Mouse (Mus musculus) MEL (cell line): ENCODE measurements around the gene Cemip. TPM values are rescaled to one million over a fixed set of nuclear protein-coding genes. Genes with fewer than 3 reads are reported as not detected.

ENCODE experiments used
- DNase-seq: peaks from one replicate; pipeline ENCODE4 v3.0.0; 2011; ENCODE audit warnings: low read depth, low spot score
- H3K27ac ChIP-seq: 2 replicates; pipeline ENCODE4 v1.5.1; 2012; ENCODE audit warnings: low read depth, mild to moderate bottlenecking, control low read depth, low read length, moderate library complexity; ENCODE audit not compliant: control insufficient read depth
- H3K27me3 ChIP-seq, 2 experiments: fragments of 150-350 bp in 1 of 2; sonication (generic) in 1 of 2; 2 replicates each; pipeline ENCODE4 v1.6.1; 2012; ENCODE audit warnings: low read length in 2 of 2, mild to moderate bottlenecking in 2 of 2, improper control_type of control experiment in 1 of 2, moderate library complexity in 1 of 2; ENCODE audit not compliant: insufficient read depth in 2 of 2, control insufficient read depth in 1 of 2
- H3K36me3 ChIP-seq, 2 experiments: 2 replicates each; pipeline ENCODE4 v1.6.1; 2012 to 2014; ENCODE audit warnings: low read length in 2 of 2, improper control_type of control experiment in 1 of 2, inconsistent platforms in 1 of 2, mild to moderate bottlenecking in 1 of 2; ENCODE audit not compliant: insufficient read depth in 2 of 2, control insufficient read depth in 1 of 2
- H3K4me1 ChIP-seq, 2 experiments: fragments of 150-350 bp in 1 of 2; sonication (generic) in 1 of 2; 2 replicates each; pipeline ENCODE4 v1.6.1; 2012; ENCODE audit warnings: low read length in 2 of 2, improper control_type of control experiment in 1 of 2, mild to moderate bottlenecking in 1 of 2; ENCODE audit not compliant: insufficient read depth in 2 of 2, control insufficient read depth in 1 of 2
- H3K4me3 ChIP-seq, 2 experiments: fragments of 150-350 bp in 1 of 2; sonication (generic) in 1 of 2; 2 replicates each; pipeline ENCODE4 v1.5.1; 2012; ENCODE audit warnings: low read depth in 2 of 2, low read length in 2 of 2, mild to moderate bottlenecking in 2 of 2, moderate library complexity in 2 of 2, control low read depth in 1 of 2, improper control_type of control experiment in 1 of 2; ENCODE audit not compliant: control insufficient read depth in 1 of 2, insufficient read depth in 1 of 2
- H3K79me2 ChIP-seq: 2 replicates; pipeline ENCODE4 v1.6.1; 2012; ENCODE audit warnings: mild to moderate bottlenecking, low read length, moderate library complexity; ENCODE audit not compliant: control insufficient read depth, poor library complexity, insufficient read depth
- H3K9ac ChIP-seq: 2 replicates; pipeline ENCODE4 v1.6.1; 2012; ENCODE audit warnings: low read depth, mild to moderate bottlenecking, control low read depth, low read length, moderate library complexity; ENCODE audit not compliant: control insufficient read depth, poor library complexity, severe bottlenecking
- H3K9me3 ChIP-seq: fragments of 150-350 bp; sonication (generic); replicated peaks from 2 replicates; pipeline ENCODE4 v1.6.1; 2012; ENCODE audit warnings: mild to moderate bottlenecking, low read length, improper control_type of control experiment, moderate library complexity; ENCODE audit not compliant: insufficient read depth
- JUND ChIP-seq: IDR thresholded peaks from 2 replicates; pipeline ENCODE4 v1.6.1; 2011; ENCODE audit warnings: low read depth, mild to moderate bottlenecking, improper control_type of control experiment, low read length
- MAFK ChIP-seq: IDR thresholded peaks from 2 replicates; pipeline ENCODE4 v1.6.1; 2011; ENCODE audit warnings: low read depth, mild to moderate bottlenecking, low read length, improper control_type of control experiment, borderline replicate concordance
- MAX ChIP-seq: IDR thresholded peaks from 2 replicates; pipeline ENCODE4 v1.6.1; 2011; ENCODE audit warnings: low read length, improper control_type of control experiment
- MEF2A ChIP-seq: IDR thresholded peaks from 2 replicates; pipeline ENCODE4 v1.6.1; 2014; ENCODE audit warnings: low read depth, mild to moderate bottlenecking, inconsistent platforms, low read length, improper control_type of control experiment; ENCODE audit not compliant: poor library complexity, insufficient replicate concordance, severe bottlenecking; ENCODE audit errors: extremely low read depth
- MYC ChIP-seq: IDR thresholded peaks from 2 replicates; pipeline ENCODE4 v1.6.1; 2011; ENCODE audit warnings: low read depth, mild to moderate bottlenecking, low read length, improper control_type of control experiment, moderate library complexity
- SIN3A ChIP-seq: IDR thresholded peaks from 2 replicates; pipeline ENCODE4 v1.6.1; 2012; ENCODE audit warnings: low read length, improper control_type of control experiment, inconsistent platforms
- SMC3 ChIP-seq: IDR thresholded peaks from 2 replicates; pipeline ENCODE4 v1.6.1; 2011; ENCODE audit warnings: low read depth, low read length, improper control_type of control experiment
- TAL1 ChIP-seq: IDR thresholded peaks from 2 replicates; pipeline ENCODE4 v1.6.1; 2012; ENCODE audit warnings: mild to moderate bottlenecking, inconsistent platforms, low read length, moderate library complexity, mixed read lengths
- TBP ChIP-seq: IDR thresholded peaks from 2 replicates; pipeline ENCODE4 v1.8.0; 2011; ENCODE audit warnings: low read depth, low read length, improper control_type of control experiment
- TCF12 ChIP-seq: IDR thresholded peaks from 2 replicates; pipeline ENCODE4 v1.6.1; 2014; ENCODE audit warnings: low read depth, mild to moderate bottlenecking, inconsistent platforms, low read length, improper control_type of control experiment, moderate library complexity
- USF1 ChIP-seq: IDR thresholded peaks from 2 replicates; pipeline ENCODE4 v1.6.1; 2014; ENCODE audit warnings: low read depth, mild to moderate bottlenecking, inconsistent platforms, low read length, improper control_type of control experiment, moderate library complexity
- USF2 ChIP-seq, 2 experiments: IDR thresholded peaks; 2 replicates each; pipeline ENCODE4 v1.6.1; 2011 to 2012; ENCODE audit warnings: improper control_type of control experiment in 2 of 2, low read length in 2 of 2, borderline replicate concordance in 1 of 2, inconsistent platforms in 1 of 2, low read depth in 1 of 2, mild to moderate bottlenecking in 1 of 2; ENCODE audit not compliant: insufficient read depth in 1 of 2
- ZKSCAN1 ChIP-seq: IDR thresholded peaks from 2 replicates; pipeline ENCODE4 v1.6.1; 2012; ENCODE audit warnings: low read depth, mild to moderate bottlenecking, inconsistent platforms, low read length, improper control_type of control experiment, moderate library complexity
- polyA plus RNA-seq, 2 experiments: library from polyadenylated mRNA; stranded (reverse) in 1 of 2; unstranded in 1 of 2; fragments of >175 nt in 1 of 2; fragments of >200 nt in 1 of 2; gene quantifications; 2 replicates each; pipeline versions ENCODE4 v1.2.1 to v1.2.4; 2012; ENCODE audit warnings: low replicate concordance in 2 of 2, low read depth in 1 of 2; ENCODE audit not compliant: insufficient read length in 2 of 2, insufficient read depth in 1 of 2, missing spikeins in 1 of 2
- total RNA-seq: library from RNA; depleted of rRNA; stranded (reverse); fragments of 300-350 nt; gene quantifications from 2 replicates; pipeline ENCODE4 v1.2.3, GENCODE M21; 2012

Gene Cemip
- total and polyA plus RNA-seq, 3 experiments: not detected

DNA sequence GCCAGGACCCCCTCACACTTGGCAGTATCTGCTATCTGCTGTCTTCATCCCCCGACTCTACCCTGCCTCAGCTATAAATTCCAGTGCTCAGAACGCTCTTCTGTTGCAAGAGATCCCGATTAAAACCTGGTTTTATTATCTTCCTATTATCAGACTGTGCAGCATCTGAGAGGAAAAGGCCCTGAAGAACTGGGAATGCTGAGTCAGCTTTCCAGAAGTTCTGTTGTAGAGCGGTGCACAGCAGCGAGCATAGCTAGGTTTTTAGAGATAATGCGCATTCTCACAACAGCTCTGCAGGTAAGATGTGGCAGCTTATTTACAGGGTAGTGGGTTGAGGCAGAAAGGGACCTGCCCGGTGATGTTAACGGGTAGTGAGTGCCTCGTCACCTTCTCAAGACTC, 172.3 kb downstream of the Cemip start:
- Histone ChIP-seq H3K9me3 (no peaks in the 10 kb centered on the region), H3K9ac (no peak overlapping the region), H3K4me3 (no peak overlapping the region), H3K27me3 (peaks cover 0 to 2% of the 10 kb centered on the region in 2 experiments; a peak in 2 of 4 replicates), H3K27ac (no peak overlapping the region), H3K36me3 (no peaks in the 10 kb centered on the region), H3K4me1 (no peaks in the 10 kb centered on the region), H3K79me2 (no peaks in the 10 kb centered on the region)
- TF ChIP-seq USF1: no peak
- TF ChIP-seq SMC3: no peak
- no peak for TF ChIP-seq ZKSCAN1
- TF ChIP-seq MAFK: 0 out of 2 replicates have a peak, but pooled peaks have one; percentile 48
- TF ChIP-seq SIN3A: no peak
- no peak for DNase-seq

DNA sequence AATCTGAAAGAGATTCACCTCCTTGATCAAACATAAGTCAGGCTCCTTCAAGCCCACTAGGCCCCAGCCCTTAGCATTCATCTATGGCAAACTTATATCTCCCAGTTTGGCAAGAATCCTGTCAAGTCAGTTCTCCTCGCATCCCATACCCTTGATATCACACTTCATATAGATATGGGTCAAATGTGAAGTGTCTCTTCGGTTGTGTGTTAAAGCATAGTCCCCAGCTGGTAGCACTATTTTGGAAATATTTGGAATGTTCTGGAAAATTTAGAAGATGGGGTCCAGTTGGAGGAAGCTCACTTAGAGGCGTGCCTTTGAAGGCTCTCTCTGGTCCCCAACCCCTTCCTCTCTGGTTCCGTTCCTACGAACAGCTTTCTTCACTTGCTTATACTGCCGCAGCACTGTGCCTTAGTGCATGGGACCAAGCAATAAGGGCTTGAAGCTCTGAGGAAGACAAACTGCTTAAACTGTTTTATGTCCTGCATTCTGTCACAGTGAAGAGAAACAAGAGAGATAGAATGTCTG, 172.8 kb downstream of the Cemip start:
- no peak overlapping the region for H3K9ac ChIP-seq
- H3K4me1 ChIP-seq: no peaks in the 10 kb centered on the region
- TF ChIP-seq JUND: no peak
- no peak for TF ChIP-seq TCF12
- no peak for DNase-seq
- no peaks in the 10 kb centered on the region for H3K79me2 ChIP-seq
- H3K36me3 ChIP-seq: no peaks in the 10 kb centered on the region
- peaks cover 0 to 2% of the 10 kb centered on the region in 2 experiments; a peak in 2 of 4 replicates for H3K27me3 ChIP-seq
- H3K9me3 ChIP-seq: no peaks in the 10 kb centered on the region
- H3K27ac ChIP-seq: no peak overlapping the region
- no peak overlapping the region for H3K4me3 ChIP-seq

DNA sequence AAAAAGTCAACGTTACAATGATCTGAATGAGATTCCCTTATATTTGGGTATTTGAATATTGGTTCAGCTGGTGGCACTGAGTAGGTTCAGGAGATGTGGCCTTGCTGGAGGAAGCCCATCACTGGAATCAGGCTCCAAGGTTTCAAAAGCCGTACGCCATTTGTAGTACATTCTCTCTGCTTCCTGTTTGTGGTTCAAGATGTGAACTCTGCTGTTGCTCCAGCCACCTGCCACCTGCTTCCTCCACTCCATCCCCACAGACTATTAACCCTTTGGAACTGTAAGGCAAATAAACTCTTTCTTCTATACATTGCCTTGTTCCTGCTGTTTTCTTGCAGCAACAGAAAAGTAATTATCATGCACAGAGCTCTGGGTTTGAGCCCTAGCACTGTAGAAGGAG, 174.4 kb downstream of the Cemip start:
- H3K4me1 ChIP-seq: no peaks in the 10 kb centered on the region
- no peaks in the 10 kb centered on the region for H3K36me3 ChIP-seq
- H3K27ac ChIP-seq: no peak overlapping the region
- peaks cover 0 to 2% of the 10 kb centered on the region in 2 experiments; a peak in 2 of 4 replicates for H3K27me3 ChIP-seq
- no peaks in the 10 kb centered on the region for H3K79me2 ChIP-seq
- TF ChIP-seq MAX (no peak), TBP (no peak), MEF2A (no peak), MYC (no peak), MAFK (no peak), USF2 (IDR thresholded peaks at IDR 0.05; ENCODE audit: borderline replicate concordance in 1 of 2, insufficient read depth in 1 of 2, low read depth in 1 of 2, low read length in 2 of 2) (no peak), TAL1 (no peak)
- no peak for DNase-seq
- no peak overlapping the region for H3K4me3 ChIP-seq
- H3K9ac ChIP-seq: no peak overlapping the region
- no peaks in the 10 kb centered on the region for H3K9me3 ChIP-seq
